Mouse (Mus musculus): ENCODE measurements around the gene 1700057G04Rik.
"Not testable (repeated sequence)": the region's sequence is repeated elsewhere in the genome, so short reads cannot be mapped to it uniquely, and the experiment has no call there.

The 1700057G04Rik gene

GRCm38 (mm10) chr9:92301213-92301612, 8.0 kb upstream of the 1700057G04Rik start:
- in situ Hi-C loops (cut with MboI; ENCODE audit: low sequenced_read_pairs) = no loop called here

- in situ Hi-C loops (cut with MboI; ENCODE audit: low sequenced_read_pairs) = no loop called here
These were observed 4.1 kb upstream of the 1700057G04Rik start for GRCm38 (mm10) chr9:92305075-92305474.

- in situ Hi-C loops (cut with MboI; ENCODE audit: low sequenced_read_pairs) = no loop called here
These were observed 3.5 kb upstream of the 1700057G04Rik start for GRCm38 (mm10) chr9:92305620-92306220.

GRCm38 (mm10) chr9:92316791-92317190, 7.6 kb downstream of the 1700057G04Rik start:
- in situ Hi-C loops (cut with MboI; ENCODE audit: low sequenced_read_pairs) = no loop called here

- in situ Hi-C loops (cut with MboI; ENCODE audit: low sequenced_read_pairs) = not testable (repeated sequence)
These were observed 16.8 kb downstream of the 1700057G04Rik start for GRCm38 (mm10) chr9:92325936-92326335.

GRCm38 (mm10) chr9:92326813-92327212, 17.6 kb downstream of the 1700057G04Rik start:
- in situ Hi-C loops (cut with MboI; ENCODE audit: low sequenced_read_pairs) = no loop called here

- in situ Hi-C loops (cut with MboI; ENCODE audit: low sequenced_read_pairs) = no loop called here
These were observed 22.2 kb downstream of the 1700057G04Rik start for GRCm38 (mm10) chr9:92331383-92331782.

GRCm38 (mm10) chr9:92334845-92335244, 25.7 kb downstream of the 1700057G04Rik start:
- in situ Hi-C loops (cut with MboI; ENCODE audit: low sequenced_read_pairs) = no loop called here

- in situ Hi-C loops (cut with MboI; ENCODE audit: low sequenced_read_pairs) = no loop called here
These were observed 26.2 kb downstream of the 1700057G04Rik start for GRCm38 (mm10) chr9:92335277-92335818.

- in situ Hi-C loops (cut with MboI; ENCODE audit: low sequenced_read_pairs) = no loop called here
These were observed 27.9 kb downstream of the 1700057G04Rik start for GRCm38 (mm10) chr9:92337063-92337462.

GRCm38 (mm10) chr9:92337661-92338060, 28.5 kb downstream of the 1700057G04Rik start:
- in situ Hi-C loops (cut with MboI; ENCODE audit: low sequenced_read_pairs) = no loop called here

- in situ Hi-C loops (cut with MboI; ENCODE audit: low sequenced_read_pairs) = no loop called here
These were observed 29.8 kb downstream of the 1700057G04Rik start for GRCm38 (mm10) chr9:92338954-92339353.

GRCm38 (mm10) chr9:92351924-92352323, 42.7 kb downstream of the 1700057G04Rik start:
- in situ Hi-C loops (cut with MboI; ENCODE audit: low sequenced_read_pairs) = no loop called here

- in situ Hi-C loops (cut with MboI; ENCODE audit: low sequenced_read_pairs) = no loop called here
These were observed 44.1 kb downstream of the 1700057G04Rik start for GRCm38 (mm10) chr9:92353306-92353705.

GRCm38 (mm10) chr9:92360691-92361310, 51.6 kb downstream of the 1700057G04Rik start:
- in situ Hi-C loops (cut with MboI; ENCODE audit: low sequenced_read_pairs) = no loop called here

GRCm38 (mm10) chr9:92363478-92363877, 54.3 kb downstream of the 1700057G04Rik start:
- in situ Hi-C loops (cut with MboI; ENCODE audit: low sequenced_read_pairs) = no loop called here

GRCm38 (mm10) chr9:92368920-92369319, 59.7 kb downstream of the 1700057G04Rik start:
- in situ Hi-C loops (cut with MboI; ENCODE audit: low sequenced_read_pairs) = no loop called here

- in situ Hi-C loops (cut with MboI; ENCODE audit: low sequenced_read_pairs) = no loop called here
These were observed 64.7 kb downstream of the 1700057G04Rik start for GRCm38 (mm10) chr9:92373896-92374295.

- in situ Hi-C loops (cut with MboI; ENCODE audit: low sequenced_read_pairs) = no loop called here
These were observed 65.6 kb downstream of the 1700057G04Rik start for GRCm38 (mm10) chr9:92374705-92375199.

- in situ Hi-C loops (cut with MboI; ENCODE audit: low sequenced_read_pairs) = no loop called here
These were observed 66.2 kb downstream of the 1700057G04Rik start for GRCm38 (mm10) chr9:92375378-92375777.

GRCm38 (mm10) chr9:92377967-92378366, 68.8 kb downstream of the 1700057G04Rik start:
- in situ Hi-C loops (cut with MboI; ENCODE audit: low sequenced_read_pairs) = no loop called here

- in situ Hi-C loops (cut with MboI; ENCODE audit: low sequenced_read_pairs) = no loop called here
These were observed 70.1 kb downstream of the 1700057G04Rik start for GRCm38 (mm10) chr9:92379240-92379639.
